Mouse (Mus musculus): ENCODE measurements at regions not wholly inside any gene's neighbourhood (a gene's known extent, or its start where the extent isn't known, plus 50 kb on each side); places are given as distances from the start of the nearest gene placed in this dataset.

DNA sequence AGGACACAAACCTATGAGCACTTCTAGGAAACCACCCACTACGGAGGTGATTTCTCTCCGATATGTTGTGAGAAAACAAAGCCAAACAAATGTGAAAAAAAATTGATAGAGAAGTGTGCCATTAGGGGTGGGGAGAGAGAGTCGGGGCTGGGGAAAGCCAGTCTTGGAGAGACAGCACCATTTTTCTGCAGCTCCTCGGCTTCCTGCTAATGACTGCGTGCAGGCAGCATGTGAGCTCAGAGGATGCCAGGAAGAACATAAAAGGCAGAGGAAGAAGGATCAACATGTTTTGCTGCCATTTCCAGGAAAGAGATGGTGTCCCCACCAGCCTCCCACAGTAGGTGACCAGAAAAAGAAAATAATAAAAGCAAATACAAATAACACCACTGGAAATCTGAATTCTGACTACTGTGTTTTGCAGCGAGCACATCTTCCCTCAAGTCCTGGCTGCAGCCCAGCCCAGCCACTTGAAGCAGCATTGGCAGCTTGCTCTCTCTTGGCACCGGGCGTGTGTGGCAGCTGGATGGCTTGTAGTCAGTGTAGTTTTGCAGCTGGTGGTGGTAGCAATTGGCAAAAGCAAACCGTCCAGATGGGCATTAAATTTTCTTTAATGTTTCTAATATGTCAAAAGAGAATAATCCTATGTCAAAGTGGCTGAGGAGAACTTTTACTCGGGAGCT lies 152.9 kb upstream of the 1700066M21Rik start:
- peak overlapping the region; percentile 33 for H3K4me2 ChIP-seq (ENCODE audit: low read length)
- no peaks in the 10 kb centered on the region for H3K9me3 ChIP-seq (ENCODE audit: control insufficient read depth, low read length)
- H3K4me1 ChIP-seq (ENCODE audit: control insufficient read depth, insufficient read depth, low read depth, low read length): no peaks in the 10 kb centered on the region
- no peak overlapping the region for H3K27ac ChIP-seq (ENCODE audit: low read depth, low read length)
- H3K4me3 ChIP-seq (ENCODE audit: low read length): peak overlapping the region; percentile 0; the same call in 1 of the 2 replicates
- no peaks in the 10 kb centered on the region for H3K36me3 ChIP-seq (ENCODE audit: control insufficient read depth, insufficient read depth, low read length)
- peak; percentile 93 for ATAC-seq
- 0 out of 2 replicates have a peak overlapping the region, but pooled peaks have one; percentile 10 for H3K9ac ChIP-seq (ENCODE audit: low read depth, low read length)
- H3K27me3 ChIP-seq (replicated peaks; ENCODE audit: control insufficient read depth, insufficient read depth, low read length): no peaks in the 10 kb centered on the region
- WGBS: 51% methylated on average over 10 of the region's 10 CpGs

DNA sequence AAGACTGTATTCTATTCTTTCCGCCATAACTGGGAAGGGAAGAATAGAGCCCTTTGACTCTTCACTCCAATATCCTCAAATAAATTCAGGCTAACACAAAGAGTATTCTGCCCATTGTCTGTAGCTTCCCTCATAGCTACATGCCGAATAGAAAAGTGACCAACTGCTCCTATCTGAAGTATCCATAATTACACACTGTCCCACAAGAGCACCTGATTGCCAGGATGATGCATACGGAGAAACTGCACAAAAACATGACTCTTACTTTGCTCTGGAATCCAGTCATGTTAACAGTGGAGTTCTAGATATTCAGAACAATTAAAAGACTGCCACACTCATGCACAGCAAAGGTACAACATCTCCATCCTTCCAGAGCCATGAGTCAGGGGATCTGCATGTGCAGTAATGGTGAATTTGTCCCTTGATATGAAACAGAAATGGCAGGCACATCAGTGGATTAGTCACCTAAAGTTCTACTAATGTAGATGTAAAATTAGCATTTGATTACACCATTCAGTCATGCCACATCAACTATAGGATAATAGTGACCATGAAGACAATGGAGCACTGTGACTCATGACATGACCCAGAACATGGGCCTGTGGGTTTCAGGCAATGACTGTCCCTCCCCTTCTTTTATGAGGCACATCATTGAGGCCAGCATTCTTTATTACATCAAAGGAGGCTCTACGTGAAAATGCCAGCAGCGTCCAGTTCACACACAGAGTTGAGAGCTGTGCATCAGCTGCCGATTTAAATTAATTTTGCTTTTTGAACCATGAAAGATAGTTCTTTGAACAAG lies 133.6 kb upstream of the 1700066M21Rik start:
- H3K27ac ChIP-seq (ENCODE audit: low read depth, low read length): no peak overlapping the region
- H3K4me3 ChIP-seq (ENCODE audit: low read length): no peak overlapping the region
- H3K36me3 ChIP-seq (ENCODE audit: control insufficient read depth, insufficient read depth, low read length): no peaks in the 10 kb centered on the region
- no peaks in the 10 kb centered on the region for H3K4me1 ChIP-seq (ENCODE audit: control insufficient read depth, insufficient read depth, low read depth, low read length)
- no peaks in the 10 kb centered on the region for H3K9me3 ChIP-seq (ENCODE audit: control insufficient read depth, low read length)
- H3K9ac ChIP-seq (ENCODE audit: low read depth, low read length): no peak overlapping the region
- H3K4me2 ChIP-seq (ENCODE audit: low read length): no peak overlapping the region
- WGBS: 20% methylated on average over 6 of the region's 6 CpGs
- ATAC-seq: no peak
- no peaks in the 10 kb centered on the region for H3K27me3 ChIP-seq (replicated peaks; ENCODE audit: control insufficient read depth, insufficient read depth, low read length)

DNA sequence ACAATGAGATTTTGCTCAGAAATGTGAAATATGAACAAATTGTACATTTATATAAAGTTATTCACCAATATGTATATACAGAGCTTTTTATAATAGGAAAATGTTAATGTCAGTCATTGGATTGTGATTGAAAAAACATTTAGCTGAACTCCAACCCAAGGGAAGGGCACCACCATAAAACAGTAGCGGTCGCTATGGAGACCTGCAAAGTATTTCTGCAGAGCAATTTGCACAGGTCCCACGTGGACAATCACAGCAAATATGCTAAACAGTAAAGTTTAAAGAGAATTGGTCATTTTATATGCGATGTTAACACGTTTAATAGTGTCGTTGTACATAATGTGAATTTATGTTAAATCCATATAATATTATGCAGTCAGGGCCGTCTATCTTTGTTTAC lies 117.8 kb upstream of the 1700066M21Rik start:
- Histone ChIP-seq H3K4me3 (ENCODE audit: low read length) (no peak overlapping the region), H3K27ac (ENCODE audit: low read depth, low read length) (no peak overlapping the region), H3K9me3 (ENCODE audit: control insufficient read depth, low read length) (no peaks in the 10 kb centered on the region), H3K9ac (ENCODE audit: low read depth, low read length) (no peak overlapping the region), H3K27me3 (replicated peaks; ENCODE audit: control insufficient read depth, insufficient read depth, low read length) (no peaks in the 10 kb centered on the region), H3K4me1 (ENCODE audit: control insufficient read depth, insufficient read depth, low read depth, low read length) (no peaks in the 10 kb centered on the region), H3K36me3 (ENCODE audit: control insufficient read depth, insufficient read depth, low read length) (no peaks in the 10 kb centered on the region), H3K4me2 (ENCODE audit: low read length) (no peak overlapping the region)
- no peak for ATAC-seq
- 44% methylated on average over 7 of the region's 7 CpGs for WGBS

DNA sequence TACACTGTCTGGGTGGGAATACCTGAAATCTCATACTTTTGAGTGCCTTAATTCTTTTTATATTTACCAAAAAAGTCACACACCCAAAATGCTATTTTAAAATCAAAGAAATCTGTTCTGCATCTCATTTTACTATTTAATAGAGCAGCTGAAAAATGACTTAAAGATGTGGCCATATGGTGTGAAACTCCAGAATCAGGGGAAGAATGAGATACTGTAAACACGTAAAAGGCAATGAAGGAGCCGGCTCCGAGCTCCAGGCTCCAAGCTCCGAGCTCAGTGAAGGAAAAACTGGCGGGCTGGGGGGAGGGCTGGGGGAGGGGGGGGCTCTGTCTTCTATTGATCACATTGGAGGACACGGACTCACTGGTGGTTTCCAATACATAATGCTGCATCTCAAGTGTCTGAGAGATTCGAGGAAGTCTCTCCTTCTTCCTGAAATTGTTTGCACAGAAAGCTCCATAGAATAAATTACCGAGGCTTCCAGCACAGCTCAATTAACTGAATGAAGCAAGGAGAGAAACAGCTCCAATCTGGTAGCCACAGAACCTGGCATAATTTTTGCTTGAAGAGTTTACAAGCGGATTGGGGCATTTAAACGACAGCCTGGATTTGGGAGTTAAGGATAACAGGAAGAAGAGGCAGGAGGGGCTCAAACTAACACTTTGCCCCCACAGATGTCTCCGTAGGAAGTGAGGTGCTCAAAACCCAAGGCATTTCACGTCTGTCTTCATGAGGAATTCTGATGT lies 112.2 kb upstream of the 1700066M21Rik start:
- Histone ChIP-seq H3K4me3 (ENCODE audit: low read length) (no peak overlapping the region), H3K4me2 (ENCODE audit: low read length) (peak overlapping the region; percentile 11; the same call in 1 of the 2 replicates), H3K27me3 (replicated peaks; ENCODE audit: control insufficient read depth, insufficient read depth, low read length) (no peaks in the 10 kb centered on the region), H3K36me3 (ENCODE audit: control insufficient read depth, insufficient read depth, low read length) (no peaks in the 10 kb centered on the region), H3K27ac (ENCODE audit: low read depth, low read length) (no peak overlapping the region), H3K9ac (ENCODE audit: low read depth, low read length) (no peak overlapping the region), H3K4me1 (ENCODE audit: control insufficient read depth, insufficient read depth, low read depth, low read length) (no peaks in the 10 kb centered on the region), H3K9me3 (ENCODE audit: control insufficient read depth, low read length) (no peaks in the 10 kb centered on the region)
- no peak for ATAC-seq
- 46% methylated on average over 12 of the region's 12 CpGs for WGBS

DNA sequence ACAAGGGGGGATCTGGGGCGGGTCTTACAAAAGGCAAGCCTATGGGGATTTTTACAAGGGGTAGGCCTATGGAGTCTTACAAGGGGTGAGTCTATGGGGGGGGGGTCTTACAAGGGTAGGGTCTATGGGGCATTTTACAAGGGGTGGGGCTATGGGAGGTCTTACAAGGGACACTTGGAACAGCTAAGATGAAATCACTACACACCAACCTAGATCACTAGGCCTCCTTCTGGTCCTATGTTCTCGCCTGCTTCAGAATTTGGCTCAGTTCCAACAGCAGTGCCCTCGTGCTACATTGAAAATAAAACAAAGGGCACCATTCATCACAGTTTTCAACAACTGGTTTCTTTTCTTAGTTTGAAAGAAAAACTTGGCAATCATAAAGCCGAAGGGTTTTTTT lies 110.7 kb upstream of the 1700066M21Rik start:
- no peak overlapping the region for H3K9ac ChIP-seq (ENCODE audit: low read depth, low read length)
- no peak overlapping the region for H3K4me2 ChIP-seq (ENCODE audit: low read length)
- no peaks in the 10 kb centered on the region for H3K9me3 ChIP-seq (ENCODE audit: control insufficient read depth, low read length)
- ATAC-seq: peak; percentile 55; the same call in 1 of the 2 replicates
- no peaks in the 10 kb centered on the region for H3K27me3 ChIP-seq (replicated peaks; ENCODE audit: control insufficient read depth, insufficient read depth, low read length)
- H3K4me3 ChIP-seq (ENCODE audit: low read length): no peak overlapping the region
- H3K36me3 ChIP-seq (ENCODE audit: control insufficient read depth, insufficient read depth, low read length): no peaks in the 10 kb centered on the region
- H3K27ac ChIP-seq (ENCODE audit: low read depth, low read length): no peak overlapping the region
- 36% methylated on average over 4 of the region's 4 CpGs for WGBS
- H3K4me1 ChIP-seq (ENCODE audit: control insufficient read depth, insufficient read depth, low read depth, low read length): no peaks in the 10 kb centered on the region

DNA sequence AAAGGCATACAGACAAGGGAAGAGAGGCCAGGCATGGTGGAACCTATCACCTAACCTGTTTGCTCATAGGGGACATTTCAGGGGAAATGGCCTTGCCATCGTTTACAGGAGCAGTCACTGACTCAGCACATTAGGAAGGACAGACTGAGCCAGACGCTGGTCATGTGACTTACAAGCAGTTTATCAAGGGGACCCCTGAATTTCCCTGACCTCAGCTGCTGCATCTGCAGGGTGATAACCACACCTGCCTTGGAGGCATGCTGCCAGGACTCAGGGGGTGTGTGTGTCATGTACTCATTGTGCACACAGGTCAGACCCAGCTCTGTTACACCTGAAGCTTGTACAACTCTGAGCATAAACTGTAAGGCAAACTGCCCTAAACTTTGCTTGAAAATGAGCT lies 109.6 kb upstream of the 1700066M21Rik start:
- no peak for ATAC-seq
- Histone ChIP-seq H3K36me3 (ENCODE audit: control insufficient read depth, insufficient read depth, low read length) (no peaks in the 10 kb centered on the region), H3K4me3 (ENCODE audit: low read length) (no peak overlapping the region), H3K4me2 (ENCODE audit: low read length) (no peak overlapping the region), H3K27ac (ENCODE audit: low read depth, low read length) (no peak overlapping the region), H3K9ac (ENCODE audit: low read depth, low read length) (no peak overlapping the region), H3K4me1 (ENCODE audit: control insufficient read depth, insufficient read depth, low read depth, low read length) (no peaks in the 10 kb centered on the region), H3K9me3 (ENCODE audit: control insufficient read depth, low read length) (no peaks in the 10 kb centered on the region), H3K27me3 (replicated peaks; ENCODE audit: control insufficient read depth, insufficient read depth, low read length) (no peaks in the 10 kb centered on the region)
- WGBS: 52% methylated on average over 2 of the region's 2 CpGs

DNA sequence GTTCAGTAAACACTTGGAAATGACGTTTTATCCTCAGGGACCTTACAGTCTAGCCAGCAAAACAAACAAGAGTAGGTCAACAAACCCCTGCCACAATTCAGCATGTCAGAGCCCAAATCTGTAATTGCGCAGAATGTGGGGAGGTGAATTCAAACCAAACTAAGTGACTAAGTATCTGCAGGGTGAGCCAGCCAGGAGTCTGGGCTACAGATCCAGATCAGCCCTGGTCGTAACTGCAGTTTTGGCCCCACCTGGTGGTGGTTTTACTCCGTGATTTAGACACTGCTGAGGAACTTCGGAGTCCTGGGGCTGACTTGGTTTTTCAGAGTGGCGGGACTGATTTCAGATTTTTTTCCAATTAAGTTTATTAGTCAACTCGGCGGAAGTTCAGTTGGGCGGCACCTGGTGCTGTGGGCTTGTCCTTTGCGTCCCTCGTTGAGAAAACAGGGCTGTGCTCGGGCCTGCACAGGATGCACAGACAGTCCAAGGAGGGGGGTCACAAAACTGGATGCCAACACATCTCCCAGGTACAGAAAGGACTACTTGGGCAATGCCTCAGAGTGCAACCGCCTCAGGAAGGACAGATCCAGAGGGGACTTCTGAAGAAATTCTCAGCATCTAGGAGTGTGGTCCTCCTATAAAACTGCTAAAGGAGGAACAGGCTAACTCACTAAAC lies 107.6 kb upstream of the 1700066M21Rik start:
- WGBS: 42% methylated on average over 13 of the region's 13 CpGs

DNA sequence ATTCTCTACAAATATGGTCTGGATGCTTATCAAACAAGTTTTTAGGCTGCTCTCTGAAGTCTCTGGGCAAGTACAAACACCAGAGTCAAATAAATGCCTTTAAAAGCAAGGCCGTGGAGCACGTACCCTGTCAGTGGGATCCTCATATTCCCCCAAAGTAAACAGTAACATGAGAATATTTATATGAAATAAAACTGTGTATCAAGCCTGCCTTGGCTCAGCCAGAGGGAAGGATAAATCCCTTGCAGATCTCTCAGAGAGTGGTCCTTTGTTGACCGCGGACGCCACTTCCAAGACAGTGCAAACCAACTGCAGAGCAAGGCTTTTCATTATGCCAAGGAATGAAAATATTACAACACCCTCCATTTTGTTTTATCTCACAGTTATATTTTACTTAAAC lies 104.8 kb upstream of the 1700066M21Rik start:
- Histone ChIP-seq H3K36me3 (ENCODE audit: control insufficient read depth, insufficient read depth, low read length) (no peaks in the 10 kb centered on the region), H3K27ac (ENCODE audit: low read depth, low read length) (no peak overlapping the region), H3K9me3 (ENCODE audit: control insufficient read depth, low read length) (no peaks in the 10 kb centered on the region), H3K4me3 (ENCODE audit: low read length) (no peak overlapping the region), H3K9ac (ENCODE audit: low read depth, low read length) (no peak overlapping the region), H3K4me2 (ENCODE audit: low read length) (no peak overlapping the region), H3K4me1 (ENCODE audit: control insufficient read depth, insufficient read depth, low read depth, low read length) (no peaks in the 10 kb centered on the region), H3K27me3 (replicated peaks; ENCODE audit: control insufficient read depth, insufficient read depth, low read length) (no peaks in the 10 kb centered on the region)
- WGBS: 89% methylated on average over 5 of the region's 5 CpGs
- no peak for ATAC-seq

More for the DNA sequence above, 107.6 kb upstream of the 1700066M21Rik start:
- no peaks in the 10 kb centered on the region for H3K36me3 ChIP-seq (ENCODE audit: control insufficient read depth, insufficient read depth, low read length)
- H3K27ac ChIP-seq (ENCODE audit: low read depth, low read length): no peak overlapping the region
- H3K4me2 ChIP-seq (ENCODE audit: low read length): no peak overlapping the region
- H3K9ac ChIP-seq (ENCODE audit: low read depth, low read length): no peak overlapping the region
- H3K4me3 ChIP-seq (ENCODE audit: low read length): no peak overlapping the region
- H3K27me3 ChIP-seq (replicated peaks; ENCODE audit: control insufficient read depth, insufficient read depth, low read length): no peaks in the 10 kb centered on the region
- ATAC-seq: peak; percentile 90
- H3K4me1 ChIP-seq (ENCODE audit: control insufficient read depth, insufficient read depth, low read depth, low read length): no peaks in the 10 kb centered on the region
- H3K9me3 ChIP-seq (ENCODE audit: control insufficient read depth, low read length): no peaks in the 10 kb centered on the region
